In genomic region chr9:83691332-83692198, GRCm38 (mm10) we compare ENCODE assay signal across 8 mouse cellular contexts.
DNase-seq lines count a peak whose midpoint lies in the region; ATAC-seq and TF ChIP-seq lines count a peak whose summit lies in the region.

No protein-coding gene starts in this region.

- no peaks in the 10 kb centered on the region for H3K79me2 ChIP-seq in heart, adult 2 months (replicated peaks; ENCODE audit: control insufficient read depth, insufficient read depth, low read length)

- intact Hi-C loops in heart, adult 2 months (cut with DNase I), result loop anchor here (2.0 to 5.0 kb wide), 3 partner anchors 37 to 204 kb away; no protein-coding TSS in a partner anchor

- no peak overlapping the region for H3K27ac ChIP-seq in heart, adult 2 months
- H3K27ac ChIP-seq in kidney, adult 2 months (ENCODE audit: insufficient read depth, low read depth, low read length), result peak overlapping the region; percentile 19; the same call in 1 of the 2 replicates
- peak overlapping the region; percentile 86 for H3K27ac ChIP-seq in limb, embryonic 10.5 days
- no peak overlapping the region for H3K27ac ChIP-seq in midbrain, embryonic 12.5 days (replicated peaks)

- no peak for TF ChIP-seq EP300 in heart, adult 2 months (IDR thresholded peaks at IDR 0.05; ENCODE audit: insufficient read depth, low read depth, low read length)

- TF ChIP-seq POLR2A in heart, adult 2 months (IDR thresholded peaks at IDR 0.05; ENCODE audit: insufficient read depth, low read depth, low read length), result no peak
- no peak for TF ChIP-seq POLR2A in kidney, adult 2 months (IDR thresholded peaks at IDR 0.05; ENCODE audit: low read depth, low read length)

- no peak overlapping the region for H3K9ac ChIP-seq in heart, adult 2 months (ENCODE audit: low read depth, low read length)
- H3K9ac ChIP-seq in midbrain, embryonic 12.5 days (replicated peaks), result no peak overlapping the region

- no peaks in the 10 kb centered on the region for H3K27me3 ChIP-seq in heart, adult 2 months (ENCODE audit: control insufficient read depth, insufficient read depth, low read length)
- H3K27me3 ChIP-seq in kidney, adult 2 months (replicated peaks; ENCODE audit: control insufficient read depth, insufficient read depth, low read length), result no peaks in the 10 kb centered on the region
- H3K27me3 ChIP-seq in limb, embryonic 10.5 days (ENCODE audit: low read depth, poor library complexity, severe bottlenecking), result no peaks in the 10 kb centered on the region
- H3K27me3 ChIP-seq in midbrain, embryonic 12.5 days, result no peaks in the 10 kb centered on the region

- peak; percentile 89 for ATAC-seq in midbrain, embryonic 12.5 days (ENCODE audit: low FRiP score, low read depth)

- H3K4me3 ChIP-seq in heart, adult 2 months, result peak overlapping the region; percentile 42
- peak overlapping the region; percentile 9; the same call in 1 of the 2 replicates for H3K4me3 ChIP-seq in kidney, adult 2 months (ENCODE audit: insufficient read depth, low read depth, low read length)
- H3K4me3 ChIP-seq in limb, embryonic 10.5 days, result peak overlapping the region; percentile 44
- peak overlapping the region; percentile 30 for H3K4me3 ChIP-seq in midbrain, embryonic 12.5 days

- peaks cover 9% of the 10 kb centered on the region for H3K4me1 ChIP-seq in heart, adult 2 months (ENCODE audit: control insufficient read depth, insufficient read depth, low read length)
- peaks cover 2% of the 10 kb centered on the region; the same call in 1 of the 2 replicates for H3K4me1 ChIP-seq in kidney, adult 2 months (ENCODE audit: control insufficient read depth, insufficient read depth, low read length)
- H3K4me1 ChIP-seq in limb, embryonic 10.5 days, result peaks cover 17% of the 10 kb centered on the region
- H3K4me1 ChIP-seq in midbrain, embryonic 12.5 days, result peaks cover 14% of the 10 kb centered on the region

- H3K4me2 ChIP-seq in midbrain, embryonic 12.5 days (replicated peaks), result peak overlapping the region; percentile 46

- WGBS in heart, adult 2 months, result 19% methylated on average over 24 of the region's 24 CpGs
- 18% methylated on average over 24 of the region's 24 CpGs for WGBS in kidney, adult 2 months
- 22% methylated on average over 24 of the region's 24 CpGs for WGBS in limb, embryonic 10.5 days
- 25% methylated on average over 24 of the region's 24 CpGs for WGBS in midbrain, embryonic 12.5 days

- peak; percentile 87 for TF ChIP-seq CTCF in heart, adult 2 months (IDR thresholded peaks at IDR 0.05)
- peak; percentile 69 for TF ChIP-seq CTCF in kidney, adult 2 months (conservative IDR thresholded peaks at IDR 0.05; ENCODE audit: insufficient read depth, insufficient read length, low read depth, low read length)

- H3K36me3 ChIP-seq in heart, adult 2 months (ENCODE audit: control insufficient read depth, insufficient read depth, low read length), result no peaks in the 10 kb centered on the region
- no peaks in the 10 kb centered on the region for H3K36me3 ChIP-seq in kidney, adult 2 months (ENCODE audit: control insufficient read depth, insufficient read depth, low read length)
- H3K36me3 ChIP-seq in limb, embryonic 10.5 days, result no peaks in the 10 kb centered on the region
- H3K36me3 ChIP-seq in midbrain, embryonic 12.5 days, result no peaks in the 10 kb centered on the region

- H3K9me3 ChIP-seq in limb, embryonic 10.5 days (replicated peaks), result no peaks in the 10 kb centered on the region
- no peaks in the 10 kb centered on the region for H3K9me3 ChIP-seq in midbrain, embryonic 12.5 days

- peak; percentile 79 for DNase-seq in 3T3-L1 (ENCODE audit: low read depth, low spot score)
- DNase-seq in adrenal gland, adult 2 months, result peak; percentile 41
- peak; percentile 67 for DNase-seq in embryo, embryonic 9.5 days (ENCODE audit: extremely low spot score)
- DNase-seq in heart, adult 2 months, result peak; percentile 32 to 63
- DNase-seq in kidney, adult 2 months, result peak; percentile 87
- DNase-seq in limb, embryonic 10.5 days (ENCODE audit: low spot score), result peak; percentile 84
- DNase-seq in spleen, adult 18-20 months, result peak; percentile 11 to 50

Comparison
In these comparisons a context has a peak if more than half of its experiments do, and no peak if none do; other contexts are left out.
1. DNase-seq: peak in every context shown above with its lines; median percentile 87 in kidney, adult 2 months; 84 in limb, embryonic 10.5 days; 79 in 3T3-L1; 67 in embryo, embryonic 9.5 days; 48 in heart, adult 2 months; 41 in adrenal gland, adult 2 months; 30 in spleen, adult 18-20 months.
2. H3K27ac ChIP-seq: peak in kidney, adult 2 months (single experiment) and limb, embryonic 10.5 days (single experiment); none in heart, adult 2 months (single experiment) and midbrain, embryonic 12.5 days (single experiment).
3. Peak in every context shown above with its lines, with median percentiles within 50 percentile points of each other: H3K4me3 ChIP-seq.